Mouse (Mus musculus): ENCODE results near the gene Crtap.

Crtap gene

DNA sequence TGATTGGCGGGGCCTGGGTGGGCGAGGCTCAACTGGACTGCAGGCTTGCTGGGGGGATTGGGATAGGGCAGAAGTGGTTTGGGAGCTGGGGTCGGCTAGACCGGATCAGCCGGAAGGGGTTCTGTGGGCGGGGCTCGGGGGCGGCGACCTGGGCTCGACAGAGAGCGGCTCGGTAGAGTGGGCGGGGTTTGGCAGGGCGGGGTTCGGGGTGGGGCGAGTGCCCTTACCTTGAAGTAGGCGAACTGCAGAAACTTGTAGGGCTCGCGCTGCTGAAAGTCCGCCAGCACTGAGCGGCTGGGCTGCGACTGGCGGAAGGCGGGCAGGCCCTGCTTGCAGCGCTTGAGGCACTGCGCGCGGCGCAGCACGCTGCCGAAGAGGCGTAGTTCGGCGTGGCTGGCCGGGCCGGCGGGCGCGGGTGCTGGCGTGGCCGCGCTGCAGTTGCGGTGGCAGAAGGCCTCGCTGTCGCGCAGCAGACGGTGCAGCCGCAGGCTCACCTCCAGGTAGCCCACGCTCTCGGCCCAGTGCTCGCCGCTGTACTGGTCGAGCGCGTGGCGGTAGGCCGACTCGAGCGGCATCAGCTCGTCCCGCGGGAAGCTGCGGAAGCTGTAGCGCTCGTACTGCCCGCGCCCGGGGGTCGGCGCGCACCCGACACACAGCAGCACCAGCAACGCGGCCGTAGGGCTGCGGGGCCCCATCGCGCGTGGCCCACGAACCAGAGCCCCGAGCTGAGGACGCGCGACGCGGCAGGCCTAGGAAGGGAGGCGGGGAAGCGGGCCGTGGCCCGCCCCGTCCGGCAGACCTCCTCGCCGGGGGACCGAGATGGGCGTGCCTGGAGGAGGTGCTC lies at the start of gene Crtap:
Gene Crtap (minus strand): TSS at position 771 of the 844 bp plus-strand sequence.
- DNase-seq (ENCODE audit: low read depth), result peak; percentile 44

DNA sequence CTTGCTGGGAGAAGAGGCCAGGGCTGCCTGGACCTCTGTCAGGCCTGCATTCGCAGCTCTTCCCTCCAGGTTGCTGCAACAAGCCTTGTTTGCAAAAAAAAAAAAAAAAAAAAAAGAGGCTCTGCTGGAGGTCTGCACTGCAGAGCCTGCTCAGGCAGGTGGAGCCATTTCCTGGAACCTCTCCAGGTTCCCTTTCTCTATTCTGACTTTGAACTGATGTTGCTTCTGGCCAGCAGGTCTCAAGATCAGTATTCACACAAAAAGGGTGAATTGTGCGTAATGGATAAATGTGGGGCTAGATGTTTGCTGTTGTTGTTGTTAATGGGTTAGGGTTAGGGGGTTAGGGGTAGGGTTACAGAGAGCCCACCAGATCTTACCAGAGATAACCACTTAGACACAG lies 45.2 kb upstream of the Crtap start:
- DNase-seq (ENCODE audit: low read depth), result no peak

GRCm38 (mm10) chr9:114428103-114428834 lies 37.8 kb upstream of the Crtap start:
- peak; percentile 36 for DNase-seq (ENCODE audit: low read depth)

DNA sequence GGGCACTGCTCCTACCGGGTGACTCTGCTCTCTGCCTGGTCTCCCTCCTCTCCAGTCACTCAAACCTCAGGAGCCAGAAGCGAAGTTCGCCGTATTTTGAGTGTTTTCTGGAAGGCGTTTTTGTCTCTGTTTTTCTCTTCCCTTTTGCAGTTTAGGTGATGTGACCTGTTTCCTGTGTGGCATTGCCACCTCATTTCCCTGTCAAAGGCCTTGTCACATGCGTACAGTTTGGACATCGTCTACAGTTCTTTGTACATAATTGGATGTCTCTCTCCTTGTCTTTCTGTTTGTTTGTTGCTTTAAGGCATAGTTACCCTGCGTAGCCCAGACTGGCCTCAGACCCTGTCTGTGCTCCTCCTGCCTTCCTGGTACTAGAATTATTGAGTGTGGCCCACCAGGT lies 37.0 kb upstream of the Crtap start:
- no peak for DNase-seq (ENCODE audit: low read depth)

DNA sequence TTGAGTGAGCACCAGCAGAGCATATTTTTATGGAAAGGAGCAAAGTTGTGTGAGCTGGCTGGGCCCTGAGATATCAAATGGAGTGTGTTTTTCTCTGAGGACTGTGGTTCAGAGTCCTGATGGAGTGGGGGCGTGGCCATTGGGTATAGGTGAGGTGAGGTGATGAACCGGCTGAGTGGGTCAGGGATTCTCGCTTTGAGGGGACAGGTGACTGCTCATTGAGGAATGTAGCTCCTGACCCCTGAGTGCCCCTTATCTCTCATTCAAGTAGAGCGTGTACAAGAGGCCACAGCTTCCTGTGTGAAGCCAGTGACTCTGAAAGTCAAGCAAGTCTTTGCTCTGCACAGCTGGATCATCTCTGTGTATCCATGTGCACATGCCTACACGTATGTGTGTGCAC lies 35.7 kb upstream of the Crtap start:
- DNase-seq (ENCODE audit: low read depth), result no peak

DNA sequence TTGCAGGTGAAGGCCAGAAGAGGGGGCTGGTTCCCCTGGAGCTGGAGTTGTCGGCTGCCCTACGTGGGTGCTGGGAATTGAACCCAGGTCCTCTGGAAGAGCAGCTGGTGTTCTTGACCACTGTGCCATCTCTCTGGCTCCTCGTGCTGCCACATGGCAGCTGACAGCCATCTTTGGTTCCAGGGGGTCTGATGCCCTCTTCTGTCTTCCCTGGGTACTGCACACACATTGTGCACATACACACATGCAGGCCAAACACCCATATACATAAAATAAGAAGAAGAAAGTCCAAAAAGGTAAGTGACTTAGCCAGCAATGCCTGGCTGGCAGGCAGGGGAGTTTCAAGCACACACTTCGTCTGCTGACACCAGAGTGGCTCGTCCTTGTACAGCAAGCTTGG lies 35.1 kb upstream of the Crtap start:
- DNase-seq (ENCODE audit: low read depth), result no peak

GRCm38 (mm10) chr9:114421797-114422196 lies 31.3 kb upstream of the Crtap start:
- DNase-seq (ENCODE audit: low read depth), result no peak

DNA sequence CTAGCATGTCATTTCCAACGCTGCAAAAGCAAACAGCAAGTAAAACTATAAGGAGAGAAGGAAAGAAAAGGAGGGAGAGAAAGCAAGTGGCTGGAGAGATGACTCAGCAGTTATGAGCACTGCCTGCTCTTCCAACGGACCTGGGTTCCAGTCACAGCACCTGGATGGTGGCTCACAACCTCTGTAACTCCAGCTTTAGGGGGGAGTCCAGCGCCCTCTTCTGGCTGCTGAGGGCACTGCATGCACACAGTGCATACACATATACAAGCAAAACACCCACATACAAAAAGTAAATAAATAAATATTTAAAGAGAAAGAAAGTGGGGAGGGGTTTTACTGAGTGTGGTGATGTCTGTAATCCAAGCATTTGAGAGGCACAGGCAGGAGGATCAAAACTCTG lies 30.6 kb upstream of the Crtap start:
- no peak for DNase-seq (ENCODE audit: low read depth)

DNA sequence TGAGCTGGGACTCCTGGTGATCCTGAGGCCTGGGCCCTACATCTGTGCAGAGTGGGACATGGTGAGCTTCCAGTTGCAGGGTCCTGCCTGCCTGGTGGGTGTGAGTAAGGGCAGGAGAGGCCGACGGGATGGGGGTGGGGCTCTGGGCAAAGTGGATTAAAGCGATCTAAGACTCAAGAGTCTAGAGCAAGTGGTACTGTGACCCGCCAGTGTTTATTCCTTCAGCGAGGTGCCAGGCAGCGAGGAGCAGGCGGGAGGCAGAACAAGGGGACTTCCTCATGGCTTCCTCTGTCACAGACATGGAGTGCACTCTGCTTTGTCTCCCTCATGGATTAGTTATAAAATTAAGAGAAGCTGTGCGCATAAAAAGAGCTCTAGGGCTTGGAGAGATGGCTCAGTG lies 30.0 kb upstream of the Crtap start:
- no peak for DNase-seq (ENCODE audit: low read depth)

GRCm38 (mm10) chr9:114418187-114418586 lies 27.7 kb upstream of the Crtap start:
- DNase-seq (ENCODE audit: low read depth), result peak; percentile 62

- DNase-seq (ENCODE audit: low read depth), result no peak
These were observed 26.4 kb upstream of the Crtap start for GRCm38 (mm10) chr9:114416646-114417517.

- peak; percentile 48 for DNase-seq (ENCODE audit: low read depth)
These were observed 25.2 kb upstream of the Crtap start for GRCm38 (mm10) chr9:114415701-114416100.

- no peak for DNase-seq (ENCODE audit: low read depth)
These were observed 23.4 kb upstream of the Crtap start for GRCm38 (mm10) chr9:114413866-114414265.

GRCm38 (mm10) chr9:114412406-114412805 lies 21.9 kb upstream of the Crtap start:
- no peak for DNase-seq (ENCODE audit: low read depth)

GRCm38 (mm10) chr9:114411295-114411694 lies 20.8 kb upstream of the Crtap start:
- no peak for DNase-seq (ENCODE audit: low read depth)

GRCm38 (mm10) chr9:114410313-114410862 lies 19.9 kb upstream of the Crtap start:
- DNase-seq (ENCODE audit: low read depth), result no peak

DNA sequence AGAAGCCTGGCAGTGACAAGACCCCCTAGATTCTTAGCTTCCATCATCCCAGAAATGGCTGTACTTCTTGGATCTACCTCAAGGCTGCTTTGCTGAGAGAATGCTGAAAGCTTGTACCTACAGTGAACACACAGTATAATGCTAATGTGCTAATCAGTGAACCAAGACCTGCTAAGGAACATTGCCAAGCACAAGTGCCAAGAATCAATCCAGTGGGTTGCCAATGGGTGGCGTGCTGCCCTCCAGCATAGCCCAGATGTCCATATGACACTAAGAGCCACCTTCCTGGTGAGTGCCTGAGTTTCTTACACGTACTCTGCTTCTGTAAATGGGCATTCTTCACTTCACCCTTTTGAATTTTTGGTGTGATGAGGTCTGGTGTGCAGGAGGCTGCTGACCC lies 17.2 kb upstream of the Crtap start:
- DNase-seq (ENCODE audit: low read depth), result no peak

DNA sequence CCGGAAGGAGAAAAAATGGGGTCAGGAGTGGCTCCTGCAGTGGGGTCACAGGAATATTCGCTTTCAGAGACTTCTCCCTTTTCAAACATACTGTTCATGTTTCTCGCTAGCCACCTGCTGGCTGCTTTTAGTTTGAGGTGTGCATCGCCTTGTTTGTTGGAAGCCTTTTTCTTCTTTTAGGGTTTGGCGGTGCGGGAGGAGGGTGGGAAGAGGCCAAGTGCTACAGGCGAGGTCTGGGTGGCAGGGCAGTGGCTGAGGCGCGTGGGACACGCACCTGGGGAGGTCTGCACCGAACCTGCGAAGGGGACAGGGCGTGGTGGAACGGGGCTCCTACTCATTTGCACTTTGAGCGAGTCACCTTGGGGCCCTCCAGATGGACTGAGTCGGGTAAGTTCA lies 11.2 kb upstream of the Crtap start:
- peak; percentile 51 for DNase-seq (ENCODE audit: low read depth)

- peak; percentile 51 for DNase-seq (ENCODE audit: low read depth)
These were observed 10.6 kb upstream of the Crtap start, which contains the start of the genes Glb1 and Tmppe for GRCm38 (mm10) chr9:114400949-114401684. TSS of gene Glb1 (plus strand) at chr9:114401076. TSS of gene Tmppe (plus strand) at chr9:114401105.

- no peak for DNase-seq (ENCODE audit: low read depth)
These were observed 10.1 kb upstream of the Crtap start for GRCm38 (mm10) chr9:114400588-114400948.

- no peak for DNase-seq (ENCODE audit: low read depth)
These were observed 9.2 kb upstream of the Crtap start for GRCm38 (mm10) chr9:114399680-114400079.
